Mouse (Mus musculus): ENCODE data around the gene Otop1. TPM values are rescaled to one million over a fixed set of nuclear protein-coding genes. Genes with fewer than 3 reads are reported as not detected.

Gene Otop1
- total and polyA plus RNA-seq, 3 experiments: not detected

DNA sequence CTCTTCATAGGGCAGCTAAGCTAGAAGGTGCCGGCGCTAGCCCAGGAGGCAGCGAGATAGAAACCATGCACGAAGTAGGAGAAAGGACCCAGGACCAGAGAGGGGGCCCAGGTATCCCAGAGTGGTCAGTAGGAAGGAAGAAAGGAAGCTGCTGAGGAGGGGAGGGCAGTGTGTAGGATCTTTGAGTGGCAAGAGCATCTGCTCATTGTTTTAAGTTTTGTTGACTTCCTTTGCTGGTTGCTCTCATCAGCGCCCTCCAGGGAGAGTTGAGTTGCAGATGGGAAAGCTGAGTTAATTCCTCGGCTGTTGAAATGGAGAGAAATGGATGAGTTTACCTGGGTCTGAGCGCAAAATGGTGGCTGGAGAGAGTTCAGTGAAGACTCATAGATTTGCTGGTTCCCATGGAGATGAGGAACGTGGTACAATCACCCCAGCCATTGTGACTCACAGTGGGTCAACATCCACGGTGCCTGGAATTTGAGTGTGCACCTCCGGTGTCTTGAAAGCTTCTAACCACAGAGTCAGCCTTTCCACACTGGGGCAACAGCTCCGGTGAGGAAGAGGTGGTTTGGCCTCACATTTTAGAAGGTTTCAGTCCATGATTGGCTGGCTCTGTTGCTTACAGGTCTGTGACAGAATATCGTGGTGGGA is 26.1 kb downstream of the Otop1 start:
- peaks cover 48% of the 10 kb centered on the region for H3K27me3 ChIP-seq (replicated peaks)
- H3K27ac ChIP-seq (ENCODE audit: insufficient read depth, low read depth): no peak overlapping the region
- no peak overlapping the region for H3K9ac ChIP-seq (ENCODE audit: insufficient read depth, low read depth)
- no peaks in the 10 kb centered on the region for H3K9me3 ChIP-seq (replicated peaks; ENCODE audit: low read length)
- dilution Hi-C loops (cut with MboI; ENCODE audit: extremely low pct_ligation_motif_present, extremely low pct_unique_long_range_greater_than_20kb, low sequenced_read_pairs): no loop called here
- no peak for TF ChIP-seq POLR2A (IDR thresholded peaks at IDR 0.05; ENCODE audit: low read depth, low read length)
- no peak for TF ChIP-seq MAX (IDR thresholded peaks at IDR 0.05; ENCODE audit: low read length)
- no peak for TF ChIP-seq MAFK (IDR thresholded peaks at IDR 0.05; ENCODE audit: insufficient replicate concordance, low read length)
- no peak for TF ChIP-seq EP300 (IDR thresholded peaks at IDR 0.05; ENCODE audit: low read length)
- TF ChIP-seq NRF1 (IDR thresholded peaks at IDR 0.05; ENCODE audit: low read depth, low read length): no peak
- TF ChIP-seq SIN3A (IDR thresholded peaks at IDR 0.05; ENCODE audit: low read length): no peak
- TF ChIP-seq CHD1 (IDR thresholded peaks at IDR 0.05; ENCODE audit: low read depth, low read length): no peak
- no peak for TF ChIP-seq RCOR1 (conservative IDR thresholded peaks at IDR 0.05; ENCODE audit: low read depth, low read length)
- no peak for TF ChIP-seq HCFC1 (IDR thresholded peaks at IDR 0.05; ENCODE audit: low read depth, low read length)
- TF ChIP-seq PAX5 (IDR thresholded peaks at IDR 0.05; ENCODE audit: low read length): no peak
- no peak for TF ChIP-seq UBTF (IDR thresholded peaks at IDR 0.05; ENCODE audit: low read depth, low read length)
- no peak for TF ChIP-seq ZKSCAN1 (IDR thresholded peaks at IDR 0.05; ENCODE audit: borderline replicate concordance, low read depth, low read length)
- no peak for TF ChIP-seq JUND (conservative IDR thresholded peaks at IDR 0.05; ENCODE audit: low read depth, low read length)
- no peak for TF ChIP-seq ZMIZ1 (IDR thresholded peaks at IDR 0.05; ENCODE audit: low read depth, low read length)
- TF ChIP-seq RAD21 (IDR thresholded peaks at IDR 0.05; ENCODE audit: low read depth, low read length): no peak
- TF ChIP-seq CTCF (conservative IDR thresholded peaks at IDR 0.05 in 1 of 2, IDR thresholded peaks at IDR 0.05 in 1 of 2; ENCODE audit: low read depth in 2 of 2, low read length in 2 of 2): no peak
- TF ChIP-seq KAT2A (IDR thresholded peaks at IDR 0.05; ENCODE audit: insufficient replicate concordance, low read length): no peak
- H3K4me1 ChIP-seq (ENCODE audit: control insufficient read depth in 1 of 2, insufficient read depth in 2 of 2): peaks cover 3 to 4% of the 10 kb centered on the region in 2 experiments; a peak in 3 of 4 replicates
- in situ Hi-C loops (cut with MboI; ENCODE audit: low pct_ligation_motif_present, low pct_unique_long_range_greater_than_20kb, low sequenced_read_pairs): loop anchor here (10.0 to 25.0 kb wide), 2 partner anchors 203 to 310 kb away; partner anchors contain the start of gene Slc2a9
- no peak overlapping the region for H3K4me3 ChIP-seq (replicated peaks in 1 of 3; ENCODE audit: low read depth in 2 of 3, low read length in 2 of 3, poor library complexity in 1 of 3)
- no peak for DNase-seq (ENCODE audit: extremely low read depth)
- no peaks in the 10 kb centered on the region for H3K79me2 ChIP-seq (replicated peaks; ENCODE audit: control insufficient read depth, extremely low read depth, insufficient read depth, poor library complexity, severe bottlenecking)
- no peak overlapping the region for H3K4me2 ChIP-seq (ENCODE audit: insufficient read depth, low read depth, poor library complexity, severe bottlenecking)
- H3K36me3 ChIP-seq (replicated peaks in 1 of 2; ENCODE audit: control insufficient read depth in 1 of 2, insufficient read depth in 1 of 2, low read length in 1 of 2): no peaks in the 10 kb centered on the region

DNA sequence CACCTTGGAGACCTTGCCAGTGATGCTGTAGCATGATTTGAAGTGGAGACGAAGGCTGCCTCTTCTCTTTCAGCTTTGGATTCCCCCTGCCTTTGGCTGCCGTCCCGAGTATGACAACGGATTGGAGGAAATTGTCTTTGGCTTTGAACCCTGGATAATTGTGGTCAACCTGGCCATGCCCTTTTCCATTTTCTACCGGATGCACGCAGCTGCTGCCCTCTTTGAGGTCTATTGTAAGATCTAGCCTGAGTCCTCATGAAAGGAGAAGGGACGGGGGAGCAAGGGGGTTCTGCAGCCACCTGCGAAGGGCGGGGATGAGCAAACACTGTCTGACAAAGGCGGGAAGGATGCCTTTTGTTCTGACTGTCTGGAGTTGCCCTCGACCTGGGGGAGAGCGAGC is 26.9 kb downstream of the Otop1 start:
- in situ Hi-C loops (cut with MboI; ENCODE audit: low pct_ligation_motif_present, low pct_unique_long_range_greater_than_20kb, low sequenced_read_pairs): loop anchor here (10.0 to 25.0 kb wide), 2 partner anchors 202 to 310 kb away; partner anchors contain the start of gene Slc2a9
- dilution Hi-C loops (cut with MboI; ENCODE audit: extremely low pct_ligation_motif_present, extremely low pct_unique_long_range_greater_than_20kb, low sequenced_read_pairs): no loop called here
- no peak overlapping the region for H3K4me2 ChIP-seq (ENCODE audit: insufficient read depth, low read depth, poor library complexity, severe bottlenecking)
- H3K36me3 ChIP-seq (replicated peaks in 1 of 2; ENCODE audit: control insufficient read depth in 1 of 2, insufficient read depth in 1 of 2, low read length in 1 of 2): no peaks in the 10 kb centered on the region
- peaks cover 3 to 4% of the 10 kb centered on the region in 2 experiments; a peak in 3 of 4 replicates for H3K4me1 ChIP-seq (ENCODE audit: control insufficient read depth in 1 of 2, insufficient read depth in 2 of 2)
- H3K27me3 ChIP-seq (replicated peaks): peaks cover 40% of the 10 kb centered on the region
- no peak overlapping the region for H3K4me3 ChIP-seq (replicated peaks in 1 of 3; ENCODE audit: low read depth in 2 of 3, low read length in 2 of 3, poor library complexity in 1 of 3)
- no peak overlapping the region for H3K27ac ChIP-seq (ENCODE audit: insufficient read depth, low read depth)
- no peak for TF ChIP-seq ZC3H11A (IDR thresholded peaks at IDR 0.05; ENCODE audit: low read depth, low read length)
- no peak for TF ChIP-seq ZKSCAN1 (IDR thresholded peaks at IDR 0.05; ENCODE audit: borderline replicate concordance, low read depth, low read length)
- TF ChIP-seq CHD2 (IDR thresholded peaks at IDR 0.05; ENCODE audit: low read length): no peak
- no peak for TF ChIP-seq MXI1 (IDR thresholded peaks at IDR 0.05; ENCODE audit: low read depth, low read length)
- no peak for TF ChIP-seq MAZ (IDR thresholded peaks at IDR 0.05; ENCODE audit: low read depth, low read length)
- TF ChIP-seq BHLHE40 (IDR thresholded peaks at IDR 0.05; ENCODE audit: low read depth, low read length): no peak
- no peak for TF ChIP-seq E2F4 (IDR thresholded peaks at IDR 0.05; ENCODE audit: insufficient replicate concordance, low read depth, low read length)
- no peak for TF ChIP-seq ZMIZ1 (IDR thresholded peaks at IDR 0.05; ENCODE audit: low read depth, low read length)
- no peak for TF ChIP-seq TBP (conservative IDR thresholded peaks at IDR 0.05; ENCODE audit: low read depth, low read length)
- no peak for TF ChIP-seq MAFK (IDR thresholded peaks at IDR 0.05; ENCODE audit: insufficient replicate concordance, low read length)
- TF ChIP-seq CHD1 (IDR thresholded peaks at IDR 0.05; ENCODE audit: low read depth, low read length): no peak
- no peak for TF ChIP-seq NRF1 (IDR thresholded peaks at IDR 0.05; ENCODE audit: low read depth, low read length)
- H3K9ac ChIP-seq (ENCODE audit: insufficient read depth, low read depth): no peak overlapping the region
- no peak for DNase-seq (ENCODE audit: extremely low read depth)
- no peaks in the 10 kb centered on the region for H3K79me2 ChIP-seq (replicated peaks; ENCODE audit: control insufficient read depth, extremely low read depth, insufficient read depth, poor library complexity, severe bottlenecking)
- no peaks in the 10 kb centered on the region for H3K9me3 ChIP-seq (replicated peaks; ENCODE audit: low read length)

All from CH12.LX (cell line).